8 mouse cellular contexts compared by ENCODE assay signal in the genomic region with DNA sequence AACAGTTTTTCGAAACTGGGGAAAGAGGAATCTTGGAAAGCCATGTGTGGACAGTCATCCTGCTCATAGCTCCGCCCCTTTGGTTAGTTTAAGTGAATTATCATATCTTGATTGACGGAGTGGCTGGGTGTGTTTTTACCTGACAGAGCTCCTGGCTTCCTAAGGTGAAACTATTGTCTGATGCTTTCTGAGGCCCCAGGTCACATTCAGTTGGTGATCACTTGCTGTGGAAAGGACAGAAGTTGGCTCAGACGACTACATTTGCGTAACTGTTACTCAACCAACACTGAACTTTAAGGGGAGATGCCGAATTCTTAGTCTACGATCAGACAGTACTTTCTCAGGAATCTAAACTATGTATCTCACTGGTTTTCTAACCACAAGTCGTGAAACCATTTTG. TPM values are rescaled to one million over a fixed set of nuclear protein-coding genes. Genes with fewer than 3 reads are reported as not detected.
A peak's percentile ranks its signal among the peaks of the same experiment; 100 is the strongest.
DNase-seq lines count a peak whose midpoint lies in the region; ATAC-seq and TF ChIP-seq lines count a peak whose summit lies in the region.

No protein-coding gene starts in this region.

- H3K27me3 ChIP-seq in lung, embryonic 16.5 days (ENCODE audit: control insufficient read depth, insufficient read depth, low read depth, low read length), result no peaks in the 10 kb centered on the region
- H3K27me3 ChIP-seq in embryonic facial prominence, embryonic 12.5 days, result no peaks in the 10 kb centered on the region
- H3K27me3 ChIP-seq in intestine, embryonic 15.5 days (replicated peaks), result no peaks in the 10 kb centered on the region; the same call in 1 of the 2 replicates
- no peaks in the 10 kb centered on the region for H3K27me3 ChIP-seq in neural tube, embryonic 14.5 days (ENCODE audit: control insufficient read depth, insufficient read depth, low read length)

- no peaks in the 10 kb centered on the region for H3K9me3 ChIP-seq in lung, embryonic 16.5 days (ENCODE audit: control insufficient read depth, low read length)
- H3K9me3 ChIP-seq in embryonic facial prominence, embryonic 12.5 days, result no peaks in the 10 kb centered on the region
- H3K9me3 ChIP-seq in intestine, embryonic 15.5 days, result no peaks in the 10 kb centered on the region
- H3K9me3 ChIP-seq in neural tube, embryonic 14.5 days (ENCODE audit: control insufficient read depth, low read length), result no peaks in the 10 kb centered on the region

- TF ChIP-seq CTCF in lung, adult 2 months (IDR thresholded peaks at IDR 0.05; ENCODE audit: insufficient read depth, low read length), result no peak

- no peak for DNase-seq in lung, adult 2 months
- DNase-seq in T-cell, adult 2 months (ENCODE audit: low spot score), result no peak
- DNase-seq in kidney, postnatal 4 days, result no peak
- DNase-seq in layer of hippocampus, adult 8-10 months (ENCODE audit: low spot score in 2 of 2), result no peak

- TF ChIP-seq POLR2A in lung, adult 2 months (IDR thresholded peaks at IDR 0.05; ENCODE audit: borderline replicate concordance, extremely low read depth, low read depth, low read length), result no peak

- WGBS in lung, embryonic 16.5 days, result 50% methylated on average over 8 of the region's 8 CpGs
- 43% methylated on average over 8 of the region's 8 CpGs for WGBS in lung, adult 2 months
- 53% methylated on average over 8 of the region's 8 CpGs for WGBS in embryonic facial prominence, embryonic 12.5 days
- WGBS in intestine, embryonic 15.5 days, result 53% methylated on average over 8 of the region's 8 CpGs
- 60% methylated on average over 8 of the region's 8 CpGs for WGBS in neural tube, embryonic 14.5 days

- peak; percentile 11; the same call in 1 of the 2 replicates for ATAC-seq in lung, embryonic 16.5 days (ENCODE audit: low read depth)
- ATAC-seq in embryonic facial prominence, embryonic 12.5 days (ENCODE audit: insufficient number of reproducible peaks, insufficient read depth, low FRiP score, low TSS enrichment), result no peak
- ATAC-seq in intestine, embryonic 15.5 days, result peak; percentile 44
- ATAC-seq in neural tube, embryonic 14.5 days (ENCODE audit: low read depth), result no peak

- H3K4me3 ChIP-seq in lung, embryonic 16.5 days (ENCODE audit: low read length), result peak overlapping the region; percentile 75
- H3K4me3 ChIP-seq in lung, adult 2 months (replicated peaks; ENCODE audit: extremely low read depth, low read depth, low read length), result no peak overlapping the region
- peak overlapping the region; percentile 76; the same call in 1 of the 2 replicates for H3K4me3 ChIP-seq in embryonic facial prominence, embryonic 12.5 days
- peak overlapping the region; percentile 68; the same call in 1 of the 2 replicates for H3K4me3 ChIP-seq in intestine, embryonic 15.5 days (replicated peaks)
- H3K4me3 ChIP-seq in neural tube, embryonic 14.5 days (ENCODE audit: low read depth, low read length), result peak overlapping the region; percentile 67; the same call in 1 of the 2 replicates

- H3K4me1 ChIP-seq in lung, embryonic 16.5 days (replicated peaks; ENCODE audit: control insufficient read depth, insufficient read depth, low read length), result no peaks in the 10 kb centered on the region
- peaks cover 7% of the 10 kb centered on the region; the same call in 1 of the 2 replicates for H3K4me1 ChIP-seq in lung, adult 2 months (ENCODE audit: control insufficient read depth, insufficient read depth, low read length)
- 0 out of 2 replicates have a peak, but pooled peaks cover 3% of the 10 kb centered on the region for H3K4me1 ChIP-seq in embryonic facial prominence, embryonic 12.5 days
- peaks cover 9% of the 10 kb centered on the region for H3K4me1 ChIP-seq in intestine, embryonic 15.5 days (replicated peaks)
- 0 out of 2 replicates have a peak, but pooled peaks cover 3% of the 10 kb centered on the region for H3K4me1 ChIP-seq in neural tube, embryonic 14.5 days (ENCODE audit: control insufficient read depth, insufficient read depth, low read length)

- no peak overlapping the region for H3K9ac ChIP-seq in lung, embryonic 16.5 days (ENCODE audit: low read length)
- peak overlapping the region; percentile 28; the same call in 1 of the 2 replicates for H3K9ac ChIP-seq in embryonic facial prominence, embryonic 12.5 days
- no peak overlapping the region for H3K9ac ChIP-seq in intestine, embryonic 15.5 days
- H3K9ac ChIP-seq in neural tube, embryonic 14.5 days (replicated peaks; ENCODE audit: low read depth, low read length), result no peak overlapping the region

- H3K4me2 ChIP-seq in lung, embryonic 16.5 days (ENCODE audit: low read depth, low read length), result peak overlapping the region; percentile 65
- peak overlapping the region; percentile 56 for H3K4me2 ChIP-seq in embryonic facial prominence, embryonic 12.5 days (replicated peaks)
- peak overlapping the region; percentile 61 for H3K4me2 ChIP-seq in intestine, embryonic 15.5 days (replicated peaks)
- H3K4me2 ChIP-seq in neural tube, embryonic 14.5 days (ENCODE audit: low read depth, low read length), result peak overlapping the region; percentile 64

- no peak overlapping the region for H3K27ac ChIP-seq in lung, embryonic 16.5 days (ENCODE audit: low read length)
- no peak overlapping the region for H3K27ac ChIP-seq in embryonic facial prominence, embryonic 12.5 days
- no peak overlapping the region; the same call in 1 of the 2 replicates for H3K27ac ChIP-seq in intestine, embryonic 15.5 days
- H3K27ac ChIP-seq in neural tube, embryonic 14.5 days (ENCODE audit: low read depth, low read length), result no peak overlapping the region

- peaks cover 8% of the 10 kb centered on the region; the same call in 1 of the 2 replicates for H3K36me3 ChIP-seq in lung, embryonic 16.5 days (ENCODE audit: control insufficient read depth, insufficient read depth, low read length)
- peaks cover 23% of the 10 kb centered on the region; the same call in 1 of the 2 replicates for H3K36me3 ChIP-seq in embryonic facial prominence, embryonic 12.5 days
- peaks cover 5% of the 10 kb centered on the region; the same call in 1 of the 2 replicates for H3K36me3 ChIP-seq in intestine, embryonic 15.5 days
- no peaks in the 10 kb centered on the region for H3K36me3 ChIP-seq in neural tube, embryonic 14.5 days (ENCODE audit: control insufficient read depth, insufficient read depth, low read length)

RNA-seq across cellular contexts. Expression of a gene that starts 0.7 kb away (rescaled TPM):
- polyA plus RNA-seq in lung, embryonic 16.5 days (2015; fragmentation: Nextera tagmentation; extraction: Ambion mirVana), result 323 and 350 TPM in 2 replicates
- 127 and 129 TPM in 2 replicates for polyA plus RNA-seq in lung, adult 2 months (2012; rRNA removed)
- 673 and 717 TPM in 2 replicates for polyA plus RNA-seq in embryonic facial prominence, embryonic 12.5 days (2016; fragmentation: Nextera tagmentation; extraction: Ambion mirVana)
- 421 and 480 TPM in 2 replicates for polyA plus RNA-seq in intestine, embryonic 15.5 days (2015; fragmentation: Nextera tagmentation; extraction: Ambion mirVana)
- 310 and 339 TPM in 2 replicates for polyA plus RNA-seq in neural tube, embryonic 14.5 days (2014; fragmentation: Nextera tagmentation; extraction: Ambion mirVana)
- total RNA-seq in layer of hippocampus, adult 8-10 months (2022), result 100 to 1,000 TPM; 515 to 533 (median 521) TPM

RNA-seq across cellular contexts. Expression of a gene that starts 33.2 kb away (rescaled TPM):
- 16.9 and 18.1 TPM in 2 replicates for polyA plus RNA-seq in lung, embryonic 16.5 days (2015; fragmentation: Nextera tagmentation; extraction: Ambion mirVana)
- 95.6 and 106 TPM in 2 replicates for polyA plus RNA-seq in lung, adult 2 months (2012; rRNA removed)
- 10.3 and 11.7 TPM in 2 replicates for polyA plus RNA-seq in embryonic facial prominence, embryonic 12.5 days (2016; fragmentation: Nextera tagmentation; extraction: Ambion mirVana)
- polyA plus RNA-seq in intestine, embryonic 15.5 days (2015; fragmentation: Nextera tagmentation; extraction: Ambion mirVana), result 26.4 and 30.6 TPM in 2 replicates
- polyA plus RNA-seq in neural tube, embryonic 14.5 days (2014; fragmentation: Nextera tagmentation; extraction: Ambion mirVana), result 12.2 and 14.0 TPM in 2 replicates
- total RNA-seq in layer of hippocampus, adult 8-10 months (2022), result 10 to 100 TPM; 26.8 to 50.4 (median 37.5) TPM

RNA-seq across cellular contexts. Expression of a gene that starts 48.8 kb away (rescaled TPM):
- 19.1 and 19.7 TPM in 2 replicates for polyA plus RNA-seq in lung, embryonic 16.5 days (2015; fragmentation: Nextera tagmentation; extraction: Ambion mirVana)
- polyA plus RNA-seq in lung, adult 2 months (2012; rRNA removed), result 25.7 and 33.4 TPM in 2 replicates
- 32.0 and 32.2 TPM in 2 replicates for polyA plus RNA-seq in embryonic facial prominence, embryonic 12.5 days (2016; fragmentation: Nextera tagmentation; extraction: Ambion mirVana)
- polyA plus RNA-seq in intestine, embryonic 15.5 days (2015; fragmentation: Nextera tagmentation; extraction: Ambion mirVana), result 21.8 and 23.5 TPM in 2 replicates
- 26.6 and 27.0 TPM in 2 replicates for polyA plus RNA-seq in neural tube, embryonic 14.5 days (2014; fragmentation: Nextera tagmentation; extraction: Ambion mirVana)
- 10 to 100 TPM; 14.4 to 21.4 (median 18.5) TPM for total RNA-seq in layer of hippocampus, adult 8-10 months (2022)

Comparison
In these comparisons a context has a peak if more than half of its experiments do, and no peak if none do; other contexts are left out.
1. ATAC-seq: peak in lung, embryonic 16.5 days (single experiment) and intestine, embryonic 15.5 days (single experiment); none in embryonic facial prominence, embryonic 12.5 days (single experiment) and neural tube, embryonic 14.5 days (single experiment).
2. Peak in every context shown above with its lines, with median percentiles within 50 percentile points of each other: H3K4me2 ChIP-seq.